ENCODE assay signal across 28 mouse cellular contexts in genomic region chr8:31627708-31628107, GRCm38 (mm10).
DNase-seq lines count a peak whose midpoint lies in the region; ATAC-seq lines count a peak whose summit lies in the region.
"Had no signal": no experiment of that assay in that cellular context is flagged by ENCODE, and none has a peak within 500 bp of the region (broad histone marks: within the 10 kb centered on the region; RNA-seq: fewer than 3 reads in every experiment).

No protein-coding gene starts in this region.

- WGBS in hindbrain, embryonic 12.5 days: 75% methylated on average over 2 of the region's 2 CpGs
- 72% methylated on average over 2 of the region's 2 CpGs for WGBS in hindbrain, embryonic 14.5 days
- WGBS in midbrain, embryonic 14.5 days: 82% methylated on average over 2 of the region's 2 CpGs

- peak; percentile 3 for DNase-seq in embryo, embryonic 11 days
- no peak for DNase-seq in embryo, embryonic 9.5 days (ENCODE audit: extremely low spot score)
- DNase-seq in hindbrain, embryonic 14.5 days (ENCODE audit: low spot score): no peak
- peak; percentile 7 for DNase-seq in brain, adult 2 months (ENCODE audit: low read depth, low spot score)
- peak; percentile 5 for DNase-seq in midbrain, embryonic 14.5 days
- no peak for DNase-seq in kidney, adult 9 months
- DNase-seq: adrenal gland, postnatal 10 days; cerebellum, adult 11-12 months; cerebellum, adult 9-11 months; kidney, adult 8-10 months; kidney, postnatal 10 days; layer of hippocampus, adult 9-11 months; liver; lung, embryonic 14.5 days; lung, postnatal 14 days; right cerebral cortex, postnatal 14 days; thymus, postnatal 14 days had no signal

- H3K27me3 ChIP-seq in hindbrain, embryonic 12.5 days: no peaks in the 10 kb centered on the region
- H3K27me3 ChIP-seq in hindbrain, embryonic 14.5 days (ENCODE audit: control insufficient read depth, insufficient read depth, low read length): no peaks in the 10 kb centered on the region
- H3K27me3 ChIP-seq in midbrain, embryonic 14.5 days (ENCODE audit: control insufficient read depth, insufficient read depth, low read length): no peaks in the 10 kb centered on the region
- H3K27me3 ChIP-seq: heart, embryonic 15.5 days; neural tube, embryonic 13.5 days; Patski; stomach, embryonic 15.5 days had no signal

- peak overlapping the region; percentile 35; the same call in 1 of the 2 replicates for H3K27ac ChIP-seq in hindbrain, embryonic 12.5 days
- H3K27ac ChIP-seq in hindbrain, embryonic 14.5 days: no peak overlapping the region
- H3K27ac ChIP-seq in midbrain, embryonic 14.5 days (replicated peaks; ENCODE audit: low read depth, low read length): no peak overlapping the region
- H3K27ac ChIP-seq: heart, embryonic 15.5 days; liver, embryonic 14.5 days; neural tube, embryonic 13.5 days; stomach, embryonic 15.5 days had no signal

- H3K9me3 ChIP-seq in hindbrain, embryonic 12.5 days (replicated peaks): no peaks in the 10 kb centered on the region
- no peaks in the 10 kb centered on the region for H3K9me3 ChIP-seq in hindbrain, embryonic 14.5 days (ENCODE audit: control insufficient read depth, low read length)
- no peaks in the 10 kb centered on the region for H3K9me3 ChIP-seq in midbrain, embryonic 14.5 days (ENCODE audit: control insufficient read depth, low read length)
- H3K9me3 ChIP-seq: G1E; heart, embryonic 15.5 days; neural tube, embryonic 13.5 days; stomach, embryonic 15.5 days had no signal

- no peaks in the 10 kb centered on the region for H3K36me3 ChIP-seq in hindbrain, embryonic 12.5 days
- no peaks in the 10 kb centered on the region for H3K36me3 ChIP-seq in hindbrain, embryonic 14.5 days (replicated peaks; ENCODE audit: control insufficient read depth, insufficient read depth)
- no peaks in the 10 kb centered on the region for H3K36me3 ChIP-seq in midbrain, embryonic 14.5 days (ENCODE audit: control insufficient read depth, insufficient read depth, low read length)
- H3K36me3 ChIP-seq: G1E; heart, embryonic 15.5 days; neural tube, embryonic 13.5 days; stomach, embryonic 15.5 days had no signal

- no peak for ATAC-seq in hindbrain, embryonic 12.5 days (ENCODE audit: low FRiP score)
- no peak for ATAC-seq in hindbrain, embryonic 14.5 days (ENCODE audit: low FRiP score)
- no peak for ATAC-seq in midbrain, embryonic 14.5 days (ENCODE audit: low FRiP score, low TSS enrichment)
- no peak for ATAC-seq in erythroblast, adult 5-6 weeks (replicated peaks; ENCODE audit: low FRiP score, poor library complexity, severe bottlenecking)
- ATAC-seq: forebrain, embryonic 16.5 days; intestine, embryonic 16.5 days had no signal

- H3K4me3 ChIP-seq in hindbrain, embryonic 12.5 days: no peak overlapping the region
- no peak overlapping the region for H3K4me3 ChIP-seq in hindbrain, embryonic 14.5 days (replicated peaks; ENCODE audit: low read length)
- no peak overlapping the region for H3K4me3 ChIP-seq in midbrain, embryonic 14.5 days (replicated peaks; ENCODE audit: low read depth, low read length)
- H3K4me3 ChIP-seq: erythroblast, embryonic 14.5 days; heart, embryonic 15.5 days; neural tube, embryonic 13.5 days; stomach, embryonic 15.5 days had no signal

- 0 out of 2 replicates have a peak, but pooled peaks cover 3% of the 10 kb centered on the region for H3K4me1 ChIP-seq in hindbrain, embryonic 12.5 days
- H3K4me1 ChIP-seq in hindbrain, embryonic 14.5 days (replicated peaks; ENCODE audit: control insufficient read depth, insufficient read depth, low read length): peaks cover 5% of the 10 kb centered on the region; the same call in 1 of the 2 replicates
- no peaks in the 10 kb centered on the region for H3K4me1 ChIP-seq in midbrain, embryonic 14.5 days (ENCODE audit: control insufficient read depth, insufficient read depth, low read length)
- H3K4me1 ChIP-seq: heart, embryonic 15.5 days; neural tube, embryonic 13.5 days; stomach, embryonic 15.5 days had no signal

- H3K9ac ChIP-seq in hindbrain, embryonic 12.5 days: no peak overlapping the region
- H3K9ac ChIP-seq in hindbrain, embryonic 14.5 days: no peak overlapping the region
- no peak overlapping the region for H3K9ac ChIP-seq in midbrain, embryonic 14.5 days (replicated peaks; ENCODE audit: low read length)
- H3K9ac ChIP-seq: heart, embryonic 15.5 days; liver, embryonic 14.5 days; lung, embryonic 14.5 days; neural tube, embryonic 13.5 days; stomach, embryonic 15.5 days had no signal

- H3K4me2 ChIP-seq in hindbrain, embryonic 12.5 days (replicated peaks): no peak overlapping the region
- no peak overlapping the region for H3K4me2 ChIP-seq in hindbrain, embryonic 14.5 days (replicated peaks)
- H3K4me2 ChIP-seq in midbrain, embryonic 14.5 days (ENCODE audit: low read length): no peak overlapping the region
- H3K4me2 ChIP-seq: heart, embryonic 15.5 days; lung, embryonic 14.5 days; neural tube, embryonic 13.5 days; stomach, embryonic 15.5 days had no signal

Comparison
In these comparisons a context has a peak if more than half of its experiments do, and no peak if none do; other contexts are left out.
1. DNase-seq: peak in embryo, embryonic 11 days (single experiment), brain, adult 2 months (single experiment) and midbrain, embryonic 14.5 days (single experiment); none in embryo, embryonic 9.5 days (single experiment), hindbrain, embryonic 14.5 days (single experiment) and kidney, adult 9 months (single experiment).